Mouse (Mus musculus) forelimb bud, embryonic 11.5 days (tissue): ENCODE data around the gene Vmn1r207-ps.
"Not testable (repeated sequence)": the region's sequence is repeated elsewhere in the genome, so short reads cannot be mapped to it uniquely, and the experiment has no call there.

Source experiments
- DNase-seq: peaks from one replicate; pipeline ENCODE4 v3.0.0-alpha.2; 2012; ENCODE audit warnings: low read depth, low spot score

Vmn1r207-ps gene

DNA sequence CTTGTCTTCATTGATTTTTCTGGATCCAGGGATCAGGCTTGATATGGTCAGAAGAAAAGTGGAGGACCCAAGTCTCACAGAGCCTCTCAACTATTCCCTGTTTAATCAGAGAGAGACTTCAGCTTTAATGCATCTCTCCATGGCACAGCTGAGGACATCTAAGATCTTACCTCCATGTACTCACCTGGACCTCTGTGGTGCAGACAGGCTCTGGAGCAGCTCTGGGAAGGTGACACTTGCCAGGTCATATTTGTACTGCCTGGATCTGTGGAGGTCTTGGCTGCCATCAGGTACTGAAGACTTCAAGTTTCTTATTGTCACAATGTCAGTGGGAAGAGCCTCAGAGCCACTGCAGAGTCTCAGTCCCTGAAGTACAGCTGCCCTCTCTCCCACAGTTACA lies at the start of gene Vmn1r207-ps:
Gene Vmn1r207-ps (minus strand): TSS at position 101 of the 400 bp plus-strand sequence.
- DNase-seq: not testable (repeated sequence)

DNA sequence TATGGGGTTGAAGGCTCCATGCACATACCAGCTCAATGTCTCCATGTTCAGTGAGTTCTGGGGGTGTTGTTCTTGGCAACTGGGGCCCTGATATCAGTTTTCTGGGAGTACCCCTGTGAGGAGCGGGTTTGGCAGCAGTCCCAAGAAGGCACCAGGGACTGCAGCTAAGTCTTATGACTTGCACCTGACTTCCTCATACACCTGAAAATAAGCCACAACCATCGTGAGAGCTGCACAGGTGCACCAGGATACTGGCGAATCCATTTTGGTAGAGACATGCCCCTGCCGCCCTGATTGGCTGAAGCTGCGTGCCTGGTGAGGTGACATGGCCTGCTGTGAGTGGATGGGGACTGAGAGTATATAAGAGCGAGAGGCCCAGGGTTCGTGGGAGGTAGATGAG lies 47.9 kb upstream of the Vmn1r207-ps start, which contains the start of gene Vmn1r208:
Gene Vmn1r208 (minus strand): TSS at position 101 of the 400 bp plus-strand sequence.
- not testable (repeated sequence) for DNase-seq

DNA sequence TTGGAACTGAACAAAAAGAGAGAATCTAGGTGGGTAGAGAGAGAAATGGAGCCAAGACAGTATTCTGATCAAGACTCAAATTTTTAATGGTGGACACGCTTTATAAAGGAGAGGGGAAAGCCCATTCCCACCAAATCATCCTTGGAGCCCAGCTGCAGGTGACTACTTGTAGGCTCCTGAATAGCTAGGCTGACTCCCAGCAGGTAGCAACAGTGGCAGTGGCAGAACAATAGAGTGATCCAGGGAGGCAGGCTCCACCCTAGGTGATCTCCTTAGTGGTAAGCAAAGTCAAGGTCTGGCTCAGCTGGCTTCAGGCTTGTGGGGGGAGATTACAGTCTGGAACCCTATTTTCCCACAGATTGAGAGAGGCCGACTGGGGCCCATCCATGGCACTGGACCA lies 42.2 kb upstream of the Vmn1r207-ps start:
- not testable (repeated sequence) for DNase-seq

DNA sequence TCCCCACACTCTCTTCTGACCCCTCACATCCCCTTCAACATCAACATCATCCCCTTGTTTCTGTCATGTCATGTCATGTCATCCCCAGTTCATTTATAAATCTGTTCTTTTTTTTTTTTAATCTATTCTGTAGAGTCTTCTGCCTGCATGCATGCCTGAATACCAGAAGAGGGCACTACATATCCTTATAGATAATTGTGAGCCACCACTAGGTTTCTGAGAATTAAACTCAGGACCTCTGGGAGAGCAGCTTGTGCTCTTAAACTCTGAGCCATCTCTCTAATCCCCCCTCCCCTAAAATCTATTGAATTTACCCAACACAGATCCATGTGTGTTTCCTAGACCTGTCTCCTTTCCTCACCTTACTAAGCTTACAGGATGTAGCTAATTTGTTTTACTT lies 18.1 kb upstream of the Vmn1r207-ps start:
- DNase-seq: no peak

DNA sequence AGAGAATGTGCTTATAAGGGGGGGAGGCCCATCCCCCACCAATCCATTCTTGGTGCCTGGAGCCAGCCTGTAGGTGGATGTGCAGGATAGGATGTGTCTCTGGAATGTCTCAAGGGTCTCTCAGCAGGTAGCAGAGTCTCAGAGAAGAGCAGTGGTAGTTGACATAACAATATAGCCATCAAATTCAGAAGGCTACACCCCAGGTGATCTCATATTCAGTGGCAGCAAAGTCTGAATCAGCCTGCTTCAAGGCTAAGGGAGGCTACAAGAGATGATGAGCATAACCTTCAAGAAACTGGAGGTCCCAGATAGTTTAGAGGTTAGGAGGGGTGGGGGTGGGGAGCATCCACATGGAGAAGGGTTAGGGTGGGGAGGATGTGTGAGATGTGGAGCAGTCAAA lies 22.5 kb downstream of the Vmn1r207-ps start:
- DNase-seq: not testable (repeated sequence)

DNA sequence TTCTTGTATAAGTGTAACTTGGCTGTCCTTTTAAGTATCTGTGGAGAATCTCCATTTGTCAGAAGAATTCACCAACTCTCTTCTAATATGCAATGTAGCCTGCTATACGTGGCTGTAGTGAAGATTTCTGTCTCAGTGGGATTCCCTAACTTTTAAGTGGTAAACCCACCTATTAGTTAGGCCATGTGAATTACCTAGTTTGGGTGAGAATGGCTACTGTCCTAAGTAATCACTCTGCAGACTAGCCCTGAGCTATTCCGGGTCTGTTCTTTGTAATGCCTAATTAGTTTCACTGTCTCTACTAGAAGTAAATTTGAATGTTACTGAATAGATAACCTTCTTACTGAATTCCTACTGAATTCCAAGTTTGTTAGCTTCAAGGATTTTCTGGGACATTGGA lies 26.5 kb downstream of the Vmn1r207-ps start:
- DNase-seq: not testable (repeated sequence)
